Mouse (Mus musculus): ENCODE data around the gene Pofut2.

GRCm38 (mm10) chr10:77308978-77309377 lies 50.0 kb downstream of the Pofut2 start:
- TF ChIP-seq POLR2A (IDR thresholded peaks at IDR 0.05; ENCODE audit: low read depth, low read length) (no peak), CTCF (conservative IDR thresholded peaks at IDR 0.05; ENCODE audit: insufficient read depth, insufficient read length, low read depth, low read length) (no peak)

Measured in kidney, adult 2 months (tissue).